Mouse (Mus musculus): ENCODE data around the gene Apba3. TPM values are rescaled to one million over a fixed set of nuclear protein-coding genes. Genes with fewer than 3 reads are reported as not detected.

Gene Apba3
- polyA plus RNA-seq, 1 experiment from 2014 or later = 36.2 TPM

DNA sequence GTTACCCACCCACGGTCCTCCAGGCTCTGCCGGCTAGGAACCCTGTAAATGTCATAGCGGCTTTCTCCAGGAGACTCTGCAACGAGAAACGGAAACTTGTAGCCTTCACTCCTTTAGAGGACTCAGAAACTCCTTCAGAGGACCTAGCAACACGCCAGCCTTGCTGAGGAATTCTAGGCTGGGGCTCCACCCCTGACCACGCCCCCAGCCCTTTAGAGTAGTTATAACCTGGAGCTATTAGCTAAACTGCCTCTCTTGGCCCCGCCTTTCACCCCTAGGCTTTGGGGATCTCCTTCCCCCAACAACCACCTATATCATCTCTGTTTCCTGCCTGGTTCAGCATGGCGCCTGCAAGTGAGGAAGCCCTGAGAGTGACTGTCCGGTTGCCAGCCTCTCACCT is 12.7 kb downstream of the Apba3 start:
- H3K9ac ChIP-seq (ENCODE audit: low read length) = no peak overlapping the region
- no peaks in the 10 kb centered on the region for H3K4me1 ChIP-seq (replicated peaks; ENCODE audit: control insufficient read depth, insufficient read depth, low read length)
- peaks cover 5% of the 10 kb centered on the region for H3K27me3 ChIP-seq (ENCODE audit: control insufficient read depth, insufficient read depth, low read length)
- DNase-seq (ENCODE audit: low spot score) = no peak
- no peak overlapping the region for H3K27ac ChIP-seq (ENCODE audit: low read depth, low read length)
- no peak overlapping the region for H3K4me2 ChIP-seq (ENCODE audit: low read depth, low read length, severe bottlenecking)
- no peak for ATAC-seq (replicated peaks; ENCODE audit: low FRiP score)
- H3K36me3 ChIP-seq (ENCODE audit: control insufficient read depth, insufficient read depth, low read length) = no peaks in the 10 kb centered on the region
- no peaks in the 10 kb centered on the region for H3K9me3 ChIP-seq (ENCODE audit: control insufficient read depth, low read length)
- H3K4me3 ChIP-seq (ENCODE audit: low read depth, low read length) = no peak overlapping the region
- WGBS = 49% methylated on average over 10 of the region's 10 CpGs

DNA sequence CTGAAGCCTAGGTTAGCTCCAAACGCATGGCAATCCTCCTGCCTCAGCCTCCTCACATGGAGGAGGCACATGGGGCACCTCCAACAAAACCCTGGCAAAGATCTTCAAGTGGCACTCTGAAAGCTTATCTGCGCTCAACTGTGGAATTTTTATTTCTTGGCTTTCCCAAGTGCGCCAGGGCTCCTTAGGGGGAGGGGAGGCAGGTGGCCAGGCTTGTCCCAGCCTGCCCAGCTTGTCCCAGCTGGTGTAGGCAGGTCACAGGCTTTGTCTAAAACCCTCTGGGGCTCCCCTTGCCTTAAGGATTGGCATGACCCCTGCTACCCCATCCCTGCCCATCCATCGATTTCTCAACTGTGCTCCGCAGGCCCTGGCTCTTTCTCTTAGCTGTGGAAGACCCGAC is 17.4 kb downstream of the Apba3 start:
- Histone ChIP-seq H3K4me3 (ENCODE audit: low read depth, low read length) (no peak overlapping the region), H3K9me3 (ENCODE audit: control insufficient read depth, low read length) (no peaks in the 10 kb centered on the region), H3K27me3 (ENCODE audit: control insufficient read depth, insufficient read depth, low read length) (peaks cover 12% of the 10 kb centered on the region), H3K4me1 (replicated peaks; ENCODE audit: control insufficient read depth, insufficient read depth, low read length) (peaks cover 2% of the 10 kb centered on the region; the same call in 1 of the 2 replicates), H3K4me2 (ENCODE audit: low read depth, low read length, severe bottlenecking) (no peak overlapping the region), H3K9ac (ENCODE audit: low read length) (no peak overlapping the region), H3K27ac (ENCODE audit: low read depth, low read length) (no peak overlapping the region), H3K36me3 (ENCODE audit: control insufficient read depth, insufficient read depth, low read length) (no peaks in the 10 kb centered on the region)
- ATAC-seq (replicated peaks; ENCODE audit: low FRiP score) = no peak
- DNase-seq (ENCODE audit: low spot score) = no peak
- WGBS = 69% methylated on average over 6 of the region's 6 CpGs

DNA sequence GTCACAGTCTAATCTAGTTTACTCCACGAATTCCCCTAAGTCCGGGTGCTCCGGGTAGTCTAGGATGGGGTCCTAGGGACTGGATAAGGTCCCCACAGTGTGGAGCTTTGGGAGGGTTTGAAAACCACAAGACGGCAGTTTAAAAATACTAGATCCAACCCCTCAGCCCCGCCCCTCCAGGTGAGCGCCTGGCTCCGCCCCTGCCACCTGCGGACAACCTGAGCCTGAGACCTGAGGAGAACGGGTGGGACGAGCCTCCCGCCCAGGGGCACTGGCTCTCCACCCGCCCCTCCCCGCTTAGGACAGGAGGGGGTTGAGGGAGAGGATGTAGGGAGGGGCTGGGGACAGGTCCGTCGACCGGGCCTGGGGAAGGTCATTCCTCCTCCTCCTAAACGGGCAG is 18.0 kb downstream of the Apba3 start:
- 12% methylated on average over 17 of the region's 17 CpGs for WGBS
- Histone ChIP-seq H3K4me2 (ENCODE audit: low read depth, low read length, severe bottlenecking) (peak overlapping the region; percentile 9; the same call in 1 of the 2 replicates), H3K4me3 (ENCODE audit: low read depth, low read length) (peak overlapping the region; percentile 45; the same call in 1 of the 2 replicates), H3K27ac (ENCODE audit: low read depth, low read length) (no peak overlapping the region), H3K4me1 (replicated peaks; ENCODE audit: control insufficient read depth, insufficient read depth, low read length) (peaks cover 2% of the 10 kb centered on the region; the same call in 1 of the 2 replicates), H3K9me3 (ENCODE audit: control insufficient read depth, low read length) (no peaks in the 10 kb centered on the region), H3K36me3 (ENCODE audit: control insufficient read depth, insufficient read depth, low read length) (no peaks in the 10 kb centered on the region), H3K27me3 (ENCODE audit: control insufficient read depth, insufficient read depth, low read length) (peaks cover 15% of the 10 kb centered on the region), H3K9ac (ENCODE audit: low read length) (no peak overlapping the region)
- ATAC-seq (replicated peaks; ENCODE audit: low FRiP score) (no peak), DNase-seq (ENCODE audit: low spot score) (no peak)

DNA sequence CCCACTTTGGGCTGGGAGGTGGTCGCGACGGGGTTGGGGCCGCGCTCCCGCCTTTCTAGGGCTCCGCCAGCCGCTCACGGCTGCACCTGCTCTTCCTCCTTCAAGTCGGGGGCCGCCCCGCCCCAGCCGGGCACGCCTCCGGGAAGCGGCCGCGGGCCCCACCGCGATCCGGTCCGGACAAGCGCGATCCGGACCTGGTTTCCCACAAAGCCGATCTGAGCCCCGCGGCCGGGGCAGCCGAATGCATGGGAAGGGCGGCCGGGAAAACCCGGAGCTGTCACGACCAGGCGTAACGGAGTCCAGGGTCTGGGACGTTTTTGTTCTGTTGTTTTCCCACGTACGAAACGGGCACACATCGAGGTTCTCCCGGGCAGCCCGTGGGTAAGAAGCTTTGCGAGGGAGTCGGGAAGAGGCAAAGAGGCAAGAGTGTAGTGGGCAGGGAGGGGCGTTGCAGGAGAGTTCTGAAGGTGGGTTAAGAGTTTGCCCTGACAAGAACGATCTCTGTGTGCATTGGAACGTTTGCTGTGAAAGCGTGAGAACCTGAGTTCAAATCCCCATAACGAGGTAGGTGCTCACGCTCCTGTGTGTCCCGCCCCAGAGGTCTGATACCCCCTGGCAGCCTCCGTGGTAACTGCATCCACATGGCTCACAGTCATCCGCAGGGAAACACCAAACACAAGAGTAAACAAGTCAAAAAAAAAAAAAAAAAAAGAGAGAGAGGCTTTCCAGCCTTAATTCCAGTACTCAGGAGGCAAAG is 19.1 kb downstream of the Apba3 start:
- H3K9ac ChIP-seq (ENCODE audit: low read length) = peak overlapping the region; percentile 69
- 3% methylated on average over 54 of the region's 54 CpGs for WGBS
- no peaks in the 10 kb centered on the region for H3K9me3 ChIP-seq (ENCODE audit: control insufficient read depth, low read length)
- peak overlapping the region; percentile 80 for H3K4me2 ChIP-seq (ENCODE audit: low read depth, low read length, severe bottlenecking)
- no peaks in the 10 kb centered on the region for H3K36me3 ChIP-seq (ENCODE audit: control insufficient read depth, insufficient read depth, low read length)
- ATAC-seq (replicated peaks; ENCODE audit: low FRiP score) = peak; percentile 76
- H3K4me3 ChIP-seq (ENCODE audit: low read depth, low read length) = peak overlapping the region; percentile 45
- H3K4me1 ChIP-seq (replicated peaks; ENCODE audit: control insufficient read depth, insufficient read depth, low read length) = peaks cover 5% of the 10 kb centered on the region; the same call in 1 of the 2 replicates
- peaks cover 26% of the 10 kb centered on the region for H3K27me3 ChIP-seq (ENCODE audit: control insufficient read depth, insufficient read depth, low read length)
- H3K27ac ChIP-seq (ENCODE audit: low read depth, low read length) = no peak overlapping the region
- DNase-seq (ENCODE audit: low spot score) = peak; percentile 96

DNA sequence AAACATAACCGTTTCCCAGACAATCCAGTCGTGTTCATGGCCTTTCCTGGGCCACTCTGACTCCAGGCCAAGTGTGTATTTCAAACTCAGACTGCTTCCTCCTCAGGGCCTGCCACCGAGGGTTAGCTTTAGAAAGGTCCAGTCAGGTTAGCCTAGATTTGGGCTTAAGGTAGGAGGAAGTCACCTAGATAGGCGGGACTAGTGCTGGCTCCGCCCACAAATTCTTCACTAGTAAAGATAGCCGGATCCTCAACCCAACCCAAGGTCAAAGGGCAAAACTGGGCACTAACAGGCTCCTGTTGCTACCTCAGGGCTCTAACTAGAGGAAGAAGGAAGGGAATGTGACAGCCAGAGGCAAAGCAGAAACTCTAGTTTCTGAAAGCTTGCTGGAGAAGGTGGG is 19.8 kb downstream of the Apba3 start:
- peaks cover 32% of the 10 kb centered on the region for H3K27me3 ChIP-seq (ENCODE audit: control insufficient read depth, insufficient read depth, low read length)

DNA sequence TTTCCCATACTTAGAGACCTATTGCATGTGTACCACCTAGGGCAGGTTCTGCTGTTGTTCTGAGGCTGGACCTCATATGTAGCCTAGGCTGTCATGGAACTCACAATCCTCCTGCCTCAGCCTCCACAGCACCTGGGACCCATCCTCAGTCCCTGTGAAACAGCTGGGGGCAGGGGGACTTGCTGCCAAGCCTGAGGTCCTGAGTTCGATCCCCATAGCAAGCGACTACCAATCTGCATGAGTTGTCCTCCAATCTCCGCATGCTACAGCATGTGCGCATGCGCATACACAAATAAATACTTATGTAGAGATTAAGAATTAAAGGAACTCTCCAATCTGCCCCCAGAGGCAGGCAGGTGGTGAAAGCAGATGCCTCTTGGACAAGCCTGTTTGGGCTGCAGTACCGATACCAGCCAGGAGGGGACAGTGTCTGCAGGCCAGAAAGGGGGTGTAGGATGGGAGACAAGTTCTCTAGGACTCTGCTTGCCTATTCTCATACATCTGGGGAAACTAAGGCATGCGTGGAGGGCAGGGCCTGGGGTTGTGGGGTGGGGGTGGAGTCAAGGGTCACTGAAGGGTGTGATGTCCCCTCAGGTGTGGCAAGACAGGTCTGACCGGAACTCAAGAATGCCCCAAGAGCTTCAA is 20.9 kb downstream of the Apba3 start:
- Histone ChIP-seq H3K27me3 (ENCODE audit: control insufficient read depth, insufficient read depth, low read length) (peaks cover 32% of the 10 kb centered on the region), H3K4me3 (ENCODE audit: low read depth, low read length) (no peak overlapping the region), H3K9ac (ENCODE audit: low read length) (no peak overlapping the region), H3K4me1 (replicated peaks; ENCODE audit: control insufficient read depth, insufficient read depth, low read length) (peaks cover 5% of the 10 kb centered on the region; the same call in 1 of the 2 replicates), H3K9me3 (ENCODE audit: control insufficient read depth, low read length) (no peaks in the 10 kb centered on the region), H3K36me3 (ENCODE audit: control insufficient read depth, insufficient read depth, low read length) (no peaks in the 10 kb centered on the region), H3K27ac (ENCODE audit: low read depth, low read length) (no peak overlapping the region), H3K4me2 (ENCODE audit: low read depth, low read length, severe bottlenecking) (no peak overlapping the region)
- ATAC-seq (replicated peaks; ENCODE audit: low FRiP score) (no peak), DNase-seq (ENCODE audit: low spot score) (peak; percentile 79)
- 60% methylated on average over 8 of the region's 8 CpGs for WGBS

More for the DNA sequence above, 19.8 kb downstream of the Apba3 start:
- ATAC-seq (replicated peaks; ENCODE audit: low FRiP score) (no peak), DNase-seq (ENCODE audit: low spot score) (no peak)
- WGBS = 49% methylated on average over 6 of the region's 6 CpGs
- no peaks in the 10 kb centered on the region for H3K9me3 ChIP-seq (ENCODE audit: control insufficient read depth, low read length)
- H3K36me3 ChIP-seq (ENCODE audit: control insufficient read depth, insufficient read depth, low read length) = no peaks in the 10 kb centered on the region
- H3K4me2 ChIP-seq (ENCODE audit: low read depth, low read length, severe bottlenecking) = no peak overlapping the region; the same call in 1 of the 2 replicates
- H3K4me3 ChIP-seq (ENCODE audit: low read depth, low read length) = no peak overlapping the region
- H3K27ac ChIP-seq (ENCODE audit: low read depth, low read length) = no peak overlapping the region
- H3K4me1 ChIP-seq (replicated peaks; ENCODE audit: control insufficient read depth, insufficient read depth, low read length) = peaks cover 5% of the 10 kb centered on the region; the same call in 1 of the 2 replicates
- H3K9ac ChIP-seq (ENCODE audit: low read length) = no peak overlapping the region

DNA sequence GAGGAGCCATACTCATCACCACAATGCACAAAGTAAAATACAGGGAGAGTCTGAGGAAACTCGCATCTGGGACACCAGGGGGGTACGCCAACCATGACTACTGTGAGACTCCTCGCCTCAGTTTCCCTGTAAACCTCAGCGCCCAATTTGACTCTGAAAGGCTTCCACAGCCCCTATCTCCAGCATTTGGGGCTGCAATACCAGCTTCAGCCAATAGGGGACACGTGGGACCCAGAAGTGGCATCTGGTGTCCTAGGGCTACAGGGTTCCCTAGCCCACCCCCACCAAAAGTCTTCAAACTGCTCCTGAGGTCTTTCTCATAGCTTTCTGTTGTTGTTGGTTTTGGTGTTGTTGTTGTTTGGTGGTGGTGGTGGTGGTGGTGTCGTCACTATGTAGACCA is 21.8 kb downstream of the Apba3 start:
- Histone ChIP-seq H3K4me3 (ENCODE audit: low read depth, low read length) (no peak overlapping the region), H3K4me2 (ENCODE audit: low read depth, low read length, severe bottlenecking) (no peak overlapping the region), H3K27ac (ENCODE audit: low read depth, low read length) (no peak overlapping the region), H3K36me3 (ENCODE audit: control insufficient read depth, insufficient read depth, low read length) (no peaks in the 10 kb centered on the region), H3K9ac (ENCODE audit: low read length) (no peak overlapping the region; the same call in 1 of the 2 replicates), H3K27me3 (ENCODE audit: control insufficient read depth, insufficient read depth, low read length) (peaks cover 31% of the 10 kb centered on the region), H3K4me1 (replicated peaks; ENCODE audit: control insufficient read depth, insufficient read depth, low read length) (peaks cover 7% of the 10 kb centered on the region; the same call in 1 of the 2 replicates), H3K9me3 (ENCODE audit: control insufficient read depth, low read length) (no peaks in the 10 kb centered on the region)
- no peak for DNase-seq (ENCODE audit: low spot score)
- 34% methylated on average over 6 of the region's 6 CpGs for WGBS
- ATAC-seq (replicated peaks; ENCODE audit: low FRiP score) = no peak

DNA sequence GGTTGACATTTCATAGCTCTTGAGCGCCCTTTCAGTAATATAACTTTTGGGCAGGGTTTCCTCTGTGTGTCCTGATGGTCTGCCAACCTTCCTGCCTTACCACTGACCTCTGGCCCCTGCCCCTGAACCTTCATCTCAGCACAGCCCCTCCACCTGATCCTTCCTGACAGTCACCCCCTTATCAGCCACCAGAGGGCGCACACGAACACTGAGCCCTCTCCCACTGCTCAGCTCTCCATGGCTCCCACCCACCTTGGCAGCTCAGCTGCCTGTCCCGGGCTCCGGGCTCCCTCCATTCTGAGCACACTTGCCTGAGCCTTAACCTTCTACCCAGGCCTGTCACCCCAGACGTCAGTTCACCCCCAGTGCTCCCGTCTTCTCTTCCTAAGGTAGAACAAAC is 22.5 kb downstream of the Apba3 start:
- H3K27me3 ChIP-seq (ENCODE audit: control insufficient read depth, insufficient read depth, low read length) = peaks cover 29% of the 10 kb centered on the region
- 6% methylated on average over 7 of the region's 7 CpGs for WGBS
- H3K4me3 ChIP-seq (ENCODE audit: low read depth, low read length) = no peak overlapping the region
- no peaks in the 10 kb centered on the region for H3K36me3 ChIP-seq (ENCODE audit: control insufficient read depth, insufficient read depth, low read length)
- no peak for ATAC-seq (replicated peaks; ENCODE audit: low FRiP score)
- DNase-seq (ENCODE audit: low spot score) = peak; percentile 82
- H3K9ac ChIP-seq (ENCODE audit: low read length) = no peak overlapping the region
- H3K4me1 ChIP-seq (replicated peaks; ENCODE audit: control insufficient read depth, insufficient read depth, low read length) = peaks cover 13% of the 10 kb centered on the region; the same call in 1 of the 2 replicates
- no peaks in the 10 kb centered on the region for H3K9me3 ChIP-seq (ENCODE audit: control insufficient read depth, low read length)
- H3K27ac ChIP-seq (ENCODE audit: low read depth, low read length) = no peak overlapping the region
- no peak overlapping the region for H3K4me2 ChIP-seq (ENCODE audit: low read depth, low read length, severe bottlenecking)

All from forebrain, embryonic 11.5 days (tissue).